Mouse (Mus musculus) lung, postnatal 36 days (tissue): Measurements from ENCODE around the gene Fam169b.
"Not testable (repeated sequence)": the region's sequence is repeated elsewhere in the genome, so short reads cannot be mapped to it uniquely, and the experiment has no call there.

Experiments used
- DNase-seq: peaks from one replicate; pipeline ENCODE4 v3.0.0; 2022; ENCODE audit warnings: mixed read lengths

Gene Fam169b

DNA sequence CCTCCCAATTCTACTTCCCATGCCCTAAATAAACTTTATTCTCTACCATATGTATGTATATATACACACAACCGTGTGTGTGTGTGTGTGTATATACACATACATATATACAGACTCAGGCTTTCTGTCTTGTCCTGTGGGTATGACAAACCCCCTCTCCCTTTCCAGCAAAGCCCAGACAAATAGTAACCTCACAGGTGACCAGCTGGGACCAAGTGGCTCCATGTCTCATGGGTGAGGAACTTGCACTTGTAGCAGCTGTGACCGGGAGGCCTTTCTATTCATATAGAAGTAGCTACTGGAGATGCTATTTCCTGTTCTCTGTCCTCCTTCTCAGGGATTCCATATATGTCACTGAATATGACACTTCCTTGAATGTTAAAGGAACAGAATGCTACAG lies 13.9 kb downstream of the Fam169b start:
- DNase-seq, result no peak

DNA sequence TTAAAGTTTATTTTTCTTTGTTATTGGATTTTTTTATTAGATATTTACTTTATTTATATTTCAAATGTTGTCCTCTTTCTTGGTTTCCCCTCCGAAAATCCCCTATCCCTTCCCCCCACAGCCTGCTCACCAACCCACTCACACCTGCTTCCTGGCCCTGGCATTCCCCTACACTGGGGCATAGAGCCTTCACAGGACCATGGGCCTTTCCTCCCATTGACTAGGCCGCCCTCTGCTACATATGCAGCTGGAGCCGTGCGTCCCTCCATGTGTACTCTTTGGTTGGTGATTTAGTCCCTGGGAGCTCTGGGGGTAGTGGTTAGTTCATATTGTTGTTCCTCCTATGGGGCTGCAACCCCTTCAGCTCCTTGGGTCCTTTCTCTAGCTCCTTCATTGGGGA lies 14.4 kb downstream of the Fam169b start:
- not testable (repeated sequence) for DNase-seq

GRCm38 (mm10) chr7:68289081-68289480 lies 15.4 kb downstream of the Fam169b start:
- DNase-seq, result no peak

DNA sequence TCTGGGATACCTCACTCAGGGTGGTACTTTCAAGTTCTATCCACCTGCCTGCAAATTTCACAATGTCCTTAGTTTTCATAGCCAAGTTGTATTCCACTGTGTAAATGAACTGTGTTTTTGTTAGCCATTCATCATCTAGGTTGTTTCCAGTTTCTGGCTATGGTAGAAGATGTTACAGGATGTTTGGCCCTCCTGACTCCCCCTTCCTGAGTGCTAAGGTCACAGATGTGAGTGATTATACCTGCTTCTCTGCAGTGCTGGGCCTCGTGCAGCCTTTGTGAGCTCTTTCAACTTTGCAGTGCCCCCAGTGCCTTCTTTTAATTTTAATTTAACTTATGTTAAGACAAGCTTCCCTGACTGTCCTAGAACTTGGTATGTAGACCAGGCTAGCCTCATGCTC lies 18.0 kb downstream of the Fam169b start:
- no peak for DNase-seq

- DNase-seq, result no peak
Observed at GRCm38 (mm10) chr7:68293997-68294789, 20.6 kb downstream of the Fam169b start.

DNA sequence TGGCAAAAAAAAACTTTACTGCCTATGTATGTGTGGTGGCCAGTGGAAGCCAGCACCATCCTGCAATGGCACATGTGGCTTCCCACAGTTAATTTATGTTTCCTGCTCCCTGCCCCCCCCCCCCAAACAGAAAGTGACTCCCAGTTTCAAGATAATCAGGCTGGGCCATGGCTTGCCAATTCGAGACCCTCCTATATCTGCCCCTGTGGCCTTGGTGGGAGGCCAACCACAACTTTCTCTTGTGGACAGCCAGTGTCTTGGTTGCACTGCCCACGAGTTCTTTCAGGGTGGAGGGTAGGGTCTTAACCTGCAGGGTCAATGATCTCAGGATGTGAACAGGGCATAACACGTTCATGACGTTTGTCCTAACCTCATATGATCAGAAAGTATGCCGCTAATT lies 22.8 kb downstream of the Fam169b start:
- no peak for DNase-seq

- no peak for DNase-seq
Observed at GRCm38 (mm10) chr7:68298381-68299076, 24.9 kb downstream of the Fam169b start.

DNA sequence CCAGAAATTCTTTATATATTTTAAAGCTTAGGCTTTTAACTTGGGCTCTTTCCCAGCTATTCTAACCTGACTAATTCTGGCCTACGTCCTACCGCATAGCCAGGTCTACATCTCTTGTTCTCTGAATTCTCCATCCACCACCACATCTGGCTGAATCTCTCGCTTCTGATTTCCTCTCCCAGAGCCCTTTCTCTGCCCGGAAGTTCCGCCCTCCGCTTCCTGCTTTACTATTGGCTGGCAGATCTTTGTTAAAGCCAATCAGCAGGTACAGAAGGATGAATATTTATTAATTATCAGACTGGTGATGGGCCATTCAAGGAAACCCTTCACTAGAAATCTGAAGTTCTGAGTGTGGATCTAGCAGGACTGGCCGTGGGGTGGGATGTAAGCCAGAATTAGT lies 27.5 kb downstream of the Fam169b start:
- DNase-seq, result peak; percentile 28

DNA sequence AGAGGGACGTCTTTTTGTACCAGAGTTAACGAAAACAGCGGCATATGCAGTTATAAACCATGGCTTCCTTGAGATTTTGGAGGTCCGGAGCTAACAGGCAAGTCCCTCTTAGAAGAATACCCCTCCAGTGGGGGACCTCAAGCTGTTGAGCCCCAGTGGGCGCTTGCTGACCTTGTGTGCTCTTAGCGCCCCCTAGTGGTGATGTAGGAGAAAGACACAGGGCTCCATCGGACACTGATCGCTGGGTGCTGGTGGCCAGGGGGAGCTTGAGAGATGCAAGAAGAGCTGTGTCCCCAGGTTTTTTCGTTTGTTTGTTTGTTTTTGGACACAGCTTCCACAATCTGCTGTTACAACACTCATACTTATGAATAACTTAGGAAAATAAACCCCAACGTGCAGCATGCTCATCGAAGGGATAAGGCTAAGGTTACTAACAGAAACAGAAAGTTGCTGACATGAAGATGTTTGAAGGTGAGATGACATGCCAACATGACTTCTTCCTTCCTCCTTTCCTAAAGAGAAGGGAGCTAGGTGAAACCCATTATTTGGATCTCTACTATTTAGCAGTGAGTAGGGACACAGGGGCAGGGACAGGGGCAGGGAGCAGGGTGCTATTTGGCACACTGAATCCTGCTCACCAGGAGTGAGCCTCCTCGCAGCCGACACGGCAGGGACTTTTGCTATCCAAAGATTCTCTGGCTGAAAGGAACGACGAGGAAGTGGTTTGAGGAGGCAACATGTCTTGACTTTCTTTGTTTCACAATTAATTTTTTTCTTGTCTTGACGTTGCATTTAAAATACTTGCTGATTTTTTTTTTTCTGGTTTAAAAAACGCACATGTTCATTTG lies 29.2 kb downstream of the Fam169b start:
- DNase-seq, result peak; percentile 70

GRCm38 (mm10) chr7:68303685-68304084 lies 30.0 kb downstream of the Fam169b start:
- DNase-seq, result no peak

DNA sequence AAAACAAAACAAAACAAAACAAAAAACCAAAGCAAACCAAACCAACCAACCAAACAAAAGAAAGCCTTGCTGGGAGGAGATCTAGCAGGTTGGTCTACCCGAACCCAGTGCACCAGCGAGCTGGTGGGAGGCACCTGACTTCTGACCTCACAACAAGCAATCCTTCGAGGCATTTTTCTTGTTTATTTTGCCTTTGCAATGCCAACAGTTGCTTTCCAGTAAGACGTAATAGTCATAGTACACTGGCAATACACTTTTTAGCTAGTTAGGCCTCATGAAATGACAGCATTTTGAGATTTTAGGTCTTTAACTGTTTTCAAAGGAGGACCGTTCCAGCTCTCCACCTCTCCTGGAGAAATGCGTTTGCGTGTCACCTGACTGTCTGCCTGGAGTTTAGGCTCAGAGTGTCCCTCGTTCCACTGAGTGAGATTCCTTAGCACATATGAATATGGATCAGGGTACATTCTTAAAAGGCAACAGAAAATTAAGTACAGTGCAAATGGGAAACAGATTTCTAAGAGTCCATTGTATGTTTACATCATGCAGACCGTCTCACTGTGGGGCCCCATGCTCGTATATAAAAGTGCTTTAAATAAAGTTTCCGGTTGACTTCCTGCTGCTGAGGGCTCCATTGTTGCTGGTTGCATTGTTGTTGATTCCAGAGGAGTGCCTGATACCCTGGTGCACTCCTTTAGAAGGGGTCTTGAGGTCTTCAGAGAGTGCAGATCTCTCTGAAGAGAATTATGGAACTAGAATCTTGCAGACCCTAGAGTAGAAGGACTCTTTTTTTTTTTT lies 32.3 kb downstream of the Fam169b start:
- DNase-seq, result no peak

DNA sequence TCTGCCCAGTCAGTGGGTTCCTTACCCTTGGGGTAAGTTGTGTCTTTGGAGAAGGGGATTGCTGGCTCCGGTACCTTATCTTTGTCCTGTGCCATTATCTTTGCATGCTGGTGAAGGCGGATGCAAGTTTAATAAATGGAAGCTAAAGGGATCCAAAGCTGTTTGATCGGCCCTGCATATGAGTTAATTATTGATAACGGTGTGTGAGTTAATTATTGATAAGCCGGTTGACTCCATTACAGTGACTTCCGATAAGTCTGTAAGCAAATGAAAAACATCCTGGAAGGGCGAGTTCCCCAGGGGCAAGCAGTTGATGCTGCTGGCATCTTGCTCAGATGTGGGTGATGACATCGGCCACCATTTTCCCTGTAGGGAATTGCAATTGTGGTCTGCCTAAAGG lies 33.1 kb downstream of the Fam169b start:
- no peak for DNase-seq

- peak; percentile 31 for DNase-seq
Observed at GRCm38 (mm10) chr7:68311469-68311868, 37.8 kb downstream of the Fam169b start.

GRCm38 (mm10) chr7:68312395-68312794 lies 38.8 kb downstream of the Fam169b start:
- DNase-seq, result no peak

DNA sequence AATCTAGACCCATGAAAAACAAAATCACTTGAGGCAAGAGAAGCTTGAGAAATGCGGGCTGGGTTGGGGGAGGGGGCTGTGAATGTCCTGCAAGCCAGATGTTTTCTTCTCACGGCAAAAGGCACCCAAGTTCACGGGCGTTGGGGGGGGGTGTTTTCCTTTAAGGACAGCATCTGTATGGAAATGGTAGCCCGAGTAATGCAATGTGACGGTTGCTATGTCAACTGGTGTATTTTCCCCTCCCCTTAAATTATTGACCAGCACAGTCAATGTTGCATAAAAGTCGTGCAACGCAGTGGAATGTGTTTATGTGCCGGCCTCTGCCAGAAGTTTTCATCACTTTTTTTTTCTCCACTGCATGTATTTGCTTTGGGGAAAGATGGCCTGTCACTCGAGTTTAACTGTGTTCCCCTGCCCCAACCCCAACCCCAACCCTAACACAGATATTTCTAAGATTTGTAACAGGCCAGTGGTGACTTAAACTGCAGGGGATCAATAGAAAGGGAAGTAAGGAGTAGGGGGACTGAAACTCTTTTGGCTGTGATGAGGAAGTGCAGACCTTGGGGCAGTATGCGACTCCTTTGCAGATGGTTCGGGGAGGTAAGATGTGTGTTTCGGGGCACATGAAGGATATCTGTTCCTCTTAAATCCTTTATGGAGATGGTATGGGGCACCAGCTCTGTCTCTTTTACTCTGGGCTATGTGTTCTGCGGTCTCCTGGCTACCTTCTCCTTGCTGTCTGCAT lies 39.6 kb downstream of the Fam169b start:
- DNase-seq, result peak; percentile 18

- no peak for DNase-seq
Observed at GRCm38 (mm10) chr7:68314286-68314685, 40.6 kb downstream of the Fam169b start.

DNA sequence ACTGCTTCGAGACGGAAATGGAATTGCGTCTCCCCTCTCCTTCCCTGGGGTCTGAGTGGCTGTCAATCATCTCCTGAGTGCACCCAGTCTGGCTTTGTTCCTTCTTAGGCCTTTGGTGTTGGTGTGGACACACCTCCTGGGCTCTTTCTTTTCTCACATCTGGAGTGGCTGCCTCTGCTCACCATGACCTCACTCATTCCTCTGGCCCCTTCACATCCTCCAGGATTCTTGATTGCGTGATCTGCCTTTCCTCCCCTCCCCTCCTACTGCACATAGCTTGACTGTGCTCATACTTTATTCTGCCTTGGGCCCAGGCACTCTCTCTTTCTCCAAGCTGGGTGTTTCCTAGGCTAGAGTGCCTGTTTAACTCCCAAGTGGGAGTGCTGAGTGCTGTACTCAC lies 41.4 kb downstream of the Fam169b start:
- DNase-seq, result no peak

DNA sequence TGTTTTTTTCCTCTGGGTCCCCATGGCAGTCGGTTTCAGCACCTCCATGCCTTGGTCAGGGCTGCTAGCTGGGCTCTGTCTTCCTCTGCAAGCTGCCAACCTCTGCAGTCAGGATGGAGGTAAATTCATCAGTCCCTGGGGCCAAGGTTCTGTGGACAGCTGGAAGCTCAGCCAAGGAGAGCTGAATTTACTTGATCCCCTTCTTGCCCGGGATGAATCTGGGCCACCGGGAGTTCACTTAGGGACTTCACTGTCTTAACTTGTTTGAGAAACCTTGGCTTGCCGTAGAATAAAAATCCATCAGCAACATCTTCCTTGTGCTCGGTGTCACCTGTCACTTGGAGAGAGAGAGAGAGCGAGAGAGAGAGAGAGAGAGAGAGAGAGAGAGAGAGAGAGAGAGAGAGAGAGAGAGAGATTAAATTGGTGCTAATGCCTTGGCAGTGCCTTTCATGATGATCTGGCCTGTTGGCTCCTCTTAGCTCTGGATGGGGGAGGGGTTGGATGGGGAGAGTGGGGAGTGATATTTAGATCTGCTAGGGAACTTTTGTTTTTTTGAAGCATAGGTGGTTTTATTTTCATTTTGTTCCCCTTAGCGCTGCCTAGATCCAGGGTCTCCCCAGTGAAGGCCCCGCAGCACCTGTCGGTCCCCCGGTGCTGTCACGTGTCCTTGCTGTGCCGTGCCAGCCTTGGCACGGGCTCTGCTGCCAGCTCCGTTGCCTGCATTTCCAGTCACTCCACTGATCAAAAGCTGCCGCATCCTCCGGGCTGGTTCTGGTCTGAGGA lies 44.6 kb downstream of the Fam169b start:
- DNase-seq, result no peak

DNA sequence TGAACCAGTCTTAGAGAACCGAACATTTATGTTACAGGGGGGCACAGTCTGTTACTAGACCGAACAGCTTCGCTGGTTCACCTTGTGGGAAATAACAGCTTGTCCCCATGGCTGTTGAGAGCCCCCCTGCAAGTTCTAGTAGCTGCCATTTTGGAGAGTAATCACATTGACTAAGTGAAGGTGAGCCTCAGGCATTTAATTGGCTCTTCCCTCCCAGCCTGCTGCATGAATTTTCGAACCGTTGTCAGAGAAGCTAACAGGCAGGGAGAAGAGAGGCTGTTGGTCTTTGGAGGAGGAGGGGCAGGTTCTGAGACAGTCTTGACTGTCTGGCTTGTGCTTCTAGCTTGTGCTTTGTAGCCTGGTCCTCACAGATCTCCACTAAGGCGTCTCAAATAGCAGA lies 45.3 kb downstream of the Fam169b start:
- DNase-seq, result no peak

DNA sequence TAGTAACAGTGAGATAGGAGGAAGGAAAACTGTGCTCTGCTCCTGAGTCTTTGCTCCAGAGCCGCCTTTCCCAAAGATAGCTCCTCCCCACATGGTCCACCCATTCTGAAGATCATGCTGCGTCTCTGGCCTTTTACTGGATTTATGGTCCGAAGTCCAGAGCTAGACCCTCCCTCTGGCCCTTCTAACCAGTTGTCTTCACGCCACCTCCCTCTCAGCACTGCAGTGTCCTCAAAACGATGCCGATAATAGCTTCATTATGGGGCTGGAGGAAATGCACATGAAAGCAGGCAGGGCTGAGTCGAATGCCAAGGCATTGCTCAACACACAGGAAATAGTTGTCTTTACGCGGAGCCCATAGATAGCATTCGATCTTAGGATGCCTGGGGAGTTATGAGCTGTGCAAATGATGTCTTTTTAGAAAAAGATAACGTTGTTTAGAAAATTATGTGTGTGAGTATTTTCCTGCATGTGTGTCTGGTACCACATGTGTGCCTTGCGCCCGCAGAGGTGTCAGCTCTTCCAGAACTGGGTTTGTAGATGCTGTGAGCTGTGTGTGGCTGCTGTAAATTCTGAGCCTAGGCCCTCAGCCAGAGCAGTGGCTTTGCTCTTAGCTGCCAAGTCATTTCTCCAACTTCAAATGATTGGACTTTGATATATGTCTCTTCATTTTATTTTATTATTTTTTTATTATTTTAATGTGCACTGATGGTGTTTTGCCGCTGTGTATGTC lies 46.6 kb downstream of the Fam169b start:
- DNase-seq, result peak; percentile 51
